Mouse (Mus musculus): ENCODE measurements around the gene Rbp7.

DNA sequence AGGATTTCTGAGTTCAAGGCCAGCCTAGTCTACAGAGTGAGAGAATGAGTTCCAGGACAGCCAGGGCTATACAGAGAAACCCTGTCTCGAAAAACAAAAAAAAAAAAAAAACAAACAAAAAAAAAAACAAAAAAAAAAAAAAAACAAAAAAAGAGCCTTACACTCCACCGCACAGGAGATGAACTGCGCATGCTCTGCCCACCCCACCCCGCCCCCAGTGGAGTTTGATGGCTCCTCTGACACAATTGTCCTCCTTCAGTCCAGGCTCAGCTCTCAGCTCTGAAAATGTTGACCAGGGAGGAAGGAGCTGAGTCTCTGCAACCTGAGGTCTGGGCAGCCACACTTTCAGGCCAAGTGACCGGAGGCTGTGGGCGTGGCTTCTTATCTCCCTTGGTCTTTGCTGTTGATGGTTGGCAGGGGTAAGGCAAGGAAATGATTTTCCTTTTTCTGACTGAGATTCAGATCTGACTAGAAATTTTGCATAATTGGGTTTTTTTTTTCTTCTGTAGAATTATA lies 8.7 kb upstream of the Rbp7 start:
- TF ChIP-seq POLR2A (IDR thresholded peaks at IDR 0.05; ENCODE audit: insufficient read depth, low read length) (no peak), CTCF (IDR thresholded peaks at IDR 0.05; ENCODE audit: low read depth, low read length) (no peak), EP300 (IDR thresholded peaks at IDR 0.05; ENCODE audit: insufficient read depth, low read depth, low read length) (no peak)
